Mouse (Mus musculus) bone marrow, adult 2 months (tissue): ENCODE results near the gene Bcas3.

Experiments used
- CTCF ChIP-seq: fragments of 200-500 bp; IDR thresholded peaks from 2 replicates; pipeline ENCODE4 v1.5.1; 2011; ENCODE audit warnings: low read length, control low read depth; ENCODE audit not compliant: control insufficient read depth, insufficient read depth
- POLR2A ChIP-seq: fragments of 200-500 bp; IDR thresholded peaks from 2 replicates; pipeline ENCODE4 v1.6.1; 2011; ENCODE audit warnings: low read depth, mild to moderate bottlenecking, control low read depth, low read length, borderline replicate concordance; ENCODE audit not compliant: control insufficient read depth

- no peak for TF ChIP-seq CTCF
- TF ChIP-seq POLR2A = no peak
These were observed 42.6 kb upstream of the Bcas3 start for GRCm38 (mm10) chr11:85310407-85310712.
